Mouse (Mus musculus) embryonic facial prominence, embryonic 11.5 days (tissue): ENCODE measurements at regions not wholly inside any gene's neighbourhood (a gene's known extent, or its start where the extent isn't known, plus 50 kb on each side); places are given as distances from the start of the nearest gene placed in this dataset.

Experiments used
- ATAC-seq: fragments of 200-750 bp; cut with Nextera tagmentation; replicated peaks from 2 replicates; pipeline ENCODE4 v1.8.0; 2017; ENCODE audit warnings: low read depth; ENCODE audit not compliant: insufficient number of reproducible peaks, low FRiP score, low TSS enrichment
- DNase-seq: peaks from one replicate; pipeline ENCODE4 v3.0.0-alpha.2; 2015; ENCODE audit warnings: low spot score
- H3K27ac ChIP-seq: fragments of 300-500 bp; sonication (generic); replicated peaks from 2 replicates; pipeline ENCODE4 v1.5.1; 2014; ENCODE audit warnings: mild to moderate bottlenecking, low read depth, low read length, control low read depth
- H3K27me3 ChIP-seq: fragments of 300-500 bp; sonication (generic); 2 replicates; pipeline ENCODE4 v1.6.1; 2014; ENCODE audit warnings: mild to moderate bottlenecking, low read length, moderate library complexity, mixed read lengths; ENCODE audit not compliant: control insufficient read depth, insufficient read depth
- H3K36me3 ChIP-seq: fragments of 300-500 bp; sonication (generic); replicated peaks from 2 replicates; pipeline ENCODE4 v1.6.1; 2014; ENCODE audit warnings: low read depth, mild to moderate bottlenecking, low read length, moderate library complexity, mixed read lengths; ENCODE audit not compliant: control insufficient read depth, insufficient read depth
- H3K4me1 ChIP-seq: fragments of 300-500 bp; sonication (generic); 2 replicates; pipeline ENCODE4 v1.6.1; 2014; ENCODE audit warnings: low read length, mixed read lengths; ENCODE audit not compliant: control insufficient read depth, insufficient read depth
- H3K4me2 ChIP-seq: fragments of 300-500 bp; sonication (generic); 2 replicates; pipeline ENCODE4 v1.6.1; 2014; ENCODE audit warnings: low read depth, mild to moderate bottlenecking, control low read depth, low read length, moderate library complexity
- H3K4me3 ChIP-seq: fragments of 300-500 bp; sonication (generic); 2 replicates; pipeline ENCODE4 v1.5.1; 2014; ENCODE audit warnings: low read depth, low read length, control low read depth
- H3K9ac ChIP-seq: fragments of 300-500 bp; sonication (generic); replicated peaks from 2 replicates; pipeline ENCODE4 v1.6.1; 2014; ENCODE audit warnings: mild to moderate bottlenecking, control low read depth, low read length
- H3K9me3 ChIP-seq: fragments of 300-500 bp; sonication (generic); replicated peaks from 2 replicates; pipeline ENCODE4 v1.6.1; 2016; ENCODE audit warnings: mild to moderate bottlenecking, low read length, inconsistent platforms, mixed read lengths; ENCODE audit not compliant: control insufficient read depth
- WGBS: fragments of 180-500 bp; shearing (Covaris S2); extraction: QIAGEN DNeasy Blood & Tissue Kit; methylation state at CpG from one replicate; pipeline ENCODE4 v1.1.7; 2014; 5-methylcytosine and 5-hydroxymethylcytosine counted together

GRCm38 (mm10) chr2:18617520-18617919 is 54.7 kb upstream of the Commd3 start:
- 28% methylated on average over 5 of the region's 5 CpGs for WGBS
- H3K27me3 ChIP-seq = no peaks in the 10 kb centered on the region
- DNase-seq = no peak

GRCm38 (mm10) chr2:18609868-18610185 is 62.4 kb upstream of the Commd3 start:
- 2% methylated on average over 10 of the region's 10 CpGs for WGBS
- H3K9ac ChIP-seq = no peak overlapping the region
- H3K4me3 ChIP-seq = peak overlapping the region; percentile 32; the same call in 1 of the 2 replicates
- H3K9me3 ChIP-seq = no peaks in the 10 kb centered on the region
- H3K4me1 ChIP-seq = peaks cover 11% of the 10 kb centered on the region
- H3K36me3 ChIP-seq = no peaks in the 10 kb centered on the region
- ATAC-seq = no peak
- H3K27me3 ChIP-seq = peaks cover 24% of the 10 kb centered on the region
- no peak overlapping the region for H3K27ac ChIP-seq
- H3K4me2 ChIP-seq = no peak overlapping the region; the same call in 1 of the 2 replicates
- no peak for DNase-seq

More at GRCm38 (mm10) chr2:18617520-18617919, 54.7 kb upstream of the Commd3 start:
- Histone ChIP-seq H3K4me1 (no peaks in the 10 kb centered on the region), H3K9ac (no peak overlapping the region), H3K9me3 (no peaks in the 10 kb centered on the region), H3K4me2 (no peak overlapping the region), H3K36me3 (no peaks in the 10 kb centered on the region), H3K27ac (no peak overlapping the region), H3K4me3 (no peak overlapping the region)
- no peak for ATAC-seq

DNA sequence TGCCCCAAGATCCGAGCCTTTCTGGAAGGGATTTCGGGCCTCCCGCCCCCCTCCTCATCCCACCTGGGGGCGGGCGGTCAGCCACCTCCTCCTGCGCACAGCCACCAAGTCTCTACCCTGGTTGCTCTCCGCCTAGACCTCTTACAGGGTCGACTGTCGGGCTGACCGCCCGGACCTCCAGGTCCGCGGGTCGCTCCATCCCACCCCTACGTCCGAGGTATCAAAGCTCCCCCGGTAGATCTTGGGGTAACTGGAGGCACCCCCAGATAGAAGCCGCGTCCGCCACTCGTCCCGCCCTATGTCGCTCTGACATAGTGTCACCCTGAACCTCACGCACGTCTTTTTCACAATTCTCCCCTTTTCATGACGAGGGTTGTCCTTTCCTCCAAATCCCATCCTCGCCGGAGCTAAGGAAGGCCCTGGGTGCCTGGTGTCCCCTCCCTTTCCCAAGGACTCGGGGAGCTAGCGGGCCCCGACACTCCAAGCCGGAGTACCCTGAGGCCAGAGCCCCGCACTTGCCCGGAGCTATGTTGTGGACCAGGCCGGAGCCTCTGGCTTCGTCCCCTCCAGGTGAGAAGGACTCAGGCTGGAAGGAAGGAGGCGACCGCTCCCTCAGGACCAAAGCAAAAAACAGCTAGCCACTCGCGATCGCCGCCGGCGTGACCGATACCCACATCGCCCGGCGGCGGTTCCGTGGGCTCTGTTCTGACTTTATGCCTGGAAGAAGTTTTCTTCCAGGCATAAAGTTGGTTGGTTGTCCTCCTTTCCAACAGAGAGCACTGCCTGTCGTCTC is 62.9 kb upstream of the Commd3 start:
- peak overlapping the region; percentile 67 for H3K4me2 ChIP-seq
- DNase-seq (no peak), ATAC-seq (0 out of 2 replicates have a peak, but pooled peaks have one; percentile 56)
- no peaks in the 10 kb centered on the region for H3K36me3 ChIP-seq
- H3K27me3 ChIP-seq = peaks cover 24% of the 10 kb centered on the region
- peak overlapping the region; percentile 56 for H3K9ac ChIP-seq
- under 1% methylated on average over 51 of the region's 51 CpGs for WGBS
- peak overlapping the region; percentile 32 for H3K4me3 ChIP-seq
- H3K9me3 ChIP-seq = no peaks in the 10 kb centered on the region
- H3K4me1 ChIP-seq = peaks cover 11% of the 10 kb centered on the region
- H3K27ac ChIP-seq = no peak overlapping the region

DNA sequence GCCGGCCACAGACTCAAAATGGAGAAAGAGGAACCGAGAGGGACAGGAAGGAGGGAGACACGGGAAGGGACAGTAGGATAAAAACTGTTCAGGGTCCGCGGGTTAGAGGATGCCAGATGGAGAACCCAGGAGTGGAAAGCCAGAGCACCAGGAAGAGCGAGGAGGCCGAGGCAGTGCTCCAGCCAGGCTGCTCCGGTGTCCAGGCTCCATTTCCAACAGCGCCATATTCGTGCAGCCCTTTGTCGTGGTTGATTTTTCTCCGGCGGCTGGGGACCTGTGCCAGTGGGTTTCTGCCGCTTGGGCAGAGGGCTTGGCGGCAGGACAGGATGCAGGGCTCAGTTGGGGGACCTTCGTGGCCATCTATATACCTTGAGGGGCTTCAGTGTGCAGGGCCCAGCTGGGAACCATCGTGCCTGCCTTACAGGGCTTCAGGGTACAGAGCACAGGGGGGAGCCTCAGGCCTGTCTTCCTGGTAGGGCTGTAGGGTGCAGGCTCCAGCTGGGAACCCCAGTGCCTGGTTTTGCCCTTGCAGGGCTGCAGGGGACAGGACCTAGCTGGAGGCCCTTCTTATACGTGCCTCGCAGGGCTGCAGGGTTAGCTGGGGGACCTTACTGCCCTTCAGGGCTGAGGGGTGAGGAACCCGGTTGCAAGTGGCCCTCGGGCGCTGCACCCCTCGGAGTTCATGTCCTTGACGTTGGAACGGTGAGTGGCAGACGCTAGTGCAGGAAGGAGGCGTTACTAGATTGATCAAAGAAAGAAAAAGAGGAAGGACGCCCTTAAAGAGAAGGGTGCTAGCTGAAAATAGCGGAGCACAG is 63.7 kb upstream of the Commd3 start:
- Histone ChIP-seq H3K27me3 (peaks cover 24% of the 10 kb centered on the region), H3K9ac (peak overlapping the region; percentile 56), H3K4me3 (peak overlapping the region; percentile 32), H3K36me3 (no peaks in the 10 kb centered on the region), H3K4me1 (peaks cover 11% of the 10 kb centered on the region), H3K4me2 (peak overlapping the region; percentile 67), H3K9me3 (no peaks in the 10 kb centered on the region), H3K27ac (no peak overlapping the region)
- peak; percentile 58 for DNase-seq
- WGBS = under 1% methylated on average over 29 of the region's 29 CpGs
- ATAC-seq = peak; percentile 84

DNA sequence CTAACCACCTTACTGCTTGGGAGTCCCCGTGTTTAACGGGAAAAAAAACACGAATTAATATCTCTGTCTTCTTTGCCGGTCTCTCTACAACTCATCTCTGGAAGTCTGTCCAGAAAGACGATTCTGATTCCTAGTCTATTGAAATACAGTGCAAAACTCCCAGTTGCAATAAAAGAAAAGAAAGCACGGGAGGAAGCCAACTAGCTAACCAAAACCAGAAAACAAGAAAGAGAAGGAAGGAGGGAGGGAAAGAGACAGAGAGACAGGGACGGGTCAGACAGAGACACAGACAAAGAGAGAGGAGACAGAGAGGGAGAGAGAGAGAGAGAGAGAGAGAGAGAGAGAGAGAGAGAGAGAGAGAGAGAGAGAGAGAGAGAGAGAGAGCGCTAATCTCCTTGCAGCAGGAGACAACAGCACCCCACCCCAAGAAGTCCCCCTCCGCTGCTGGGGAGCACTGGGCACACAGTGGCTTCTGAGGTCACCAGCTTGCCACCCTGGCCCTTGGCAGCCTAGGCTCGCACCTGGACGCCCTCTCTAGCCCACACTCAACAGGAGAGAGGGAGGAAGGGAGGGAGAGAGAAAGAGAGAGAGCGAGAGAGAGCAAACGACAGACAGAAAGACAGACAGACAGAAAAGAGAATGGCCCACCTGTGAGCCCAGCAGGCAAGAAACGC is 64.5 kb upstream of the Commd3 start:
- Histone ChIP-seq H3K27ac (no peak overlapping the region), H3K9ac (peak overlapping the region; percentile 56), H3K36me3 (no peaks in the 10 kb centered on the region), H3K4me2 (peak overlapping the region; percentile 67), H3K4me3 (peak overlapping the region; percentile 32), H3K27me3 (peaks cover 24% of the 10 kb centered on the region), H3K9me3 (no peaks in the 10 kb centered on the region), H3K4me1 (peaks cover 11% of the 10 kb centered on the region)
- 0% methylated on average over 14 of the region's 14 CpGs for WGBS
- ATAC-seq = no peak
- no peak for DNase-seq

- Histone ChIP-seq H3K27ac (no peak overlapping the region), H3K9me3 (no peaks in the 10 kb centered on the region), H3K4me2 (no peak overlapping the region), H3K4me3 (no peak overlapping the region), H3K27me3 (peaks cover 24% of the 10 kb centered on the region), H3K4me1 (peaks cover 11% of the 10 kb centered on the region), H3K9ac (no peak overlapping the region), H3K36me3 (no peaks in the 10 kb centered on the region)
- ATAC-seq (no peak), DNase-seq (no peak)
- 3% methylated on average over 6 of the region's 6 CpGs for WGBS
Measured at GRCm38 (mm10) chr2:18607088-18607487, 65.1 kb upstream of the Commd3 start.

DNA sequence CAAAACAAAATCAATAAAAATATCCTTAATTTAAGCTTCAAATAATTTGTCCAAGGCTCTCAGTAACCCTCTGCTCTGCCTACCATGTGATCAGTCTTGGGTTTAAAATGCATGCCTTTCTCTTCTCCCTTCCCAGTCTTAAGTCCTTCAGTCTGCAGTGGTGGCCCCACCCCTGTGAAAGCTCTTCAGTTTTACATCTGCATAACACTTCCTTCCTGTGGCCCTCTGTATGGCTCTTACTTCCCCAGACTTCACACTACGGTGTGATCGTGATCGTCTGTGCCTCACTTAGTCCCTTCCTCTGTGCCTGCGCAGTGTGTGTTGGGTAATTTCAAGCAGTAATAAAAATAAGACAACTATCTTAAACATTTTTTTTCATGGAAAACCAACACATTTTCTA is 80.0 kb upstream of the Commd3 start:
- H3K9ac ChIP-seq = no peak overlapping the region
- H3K4me3 ChIP-seq = no peak overlapping the region
- ATAC-seq = no peak
- H3K36me3 ChIP-seq = no peaks in the 10 kb centered on the region
- no peaks in the 10 kb centered on the region for H3K27me3 ChIP-seq
- H3K27ac ChIP-seq = no peak overlapping the region
- no peak overlapping the region for H3K4me2 ChIP-seq
- H3K4me1 ChIP-seq = no peaks in the 10 kb centered on the region
- 69% methylated on average over 4 of the region's 4 CpGs for WGBS
- H3K9me3 ChIP-seq = no peaks in the 10 kb centered on the region
- no peak for DNase-seq
